Mouse (Mus musculus): ENCODE results near the gene Gm10491.
"Not testable (repeated sequence)": the region's sequence is repeated elsewhere in the genome, so short reads cannot be mapped to it uniquely, and the experiment has no call there.

The Gm10491 gene

GRCm38 (mm10) chrX:7907735-7908134, at the start of gene Gm10491:
Gene Gm10491 (minus strand): TSS chrX:7907835.
- DNase-seq: no peak

- DNase-seq: no peak
These were observed 42.5 kb upstream of the Gm10491 start for GRCm38 (mm10) chrX:7950091-7950490.

- DNase-seq: peak; percentile 93 to 95
These were observed 40.4 kb upstream of the Gm10491 start for GRCm38 (mm10) chrX:7947900-7948492.

GRCm38 (mm10) chrX:7947108-7947899, 39.7 kb upstream of the Gm10491 start, which contains the start of gene Hdac6:
Gene Hdac6 (minus strand): TSS chrX:7947889.
- peak; percentile 37 to 57 for DNase-seq

- DNase-seq: no peak
These were observed 38.0 kb upstream of the Gm10491 start for GRCm38 (mm10) chrX:7945618-7946017.

- DNase-seq: no peak
These were observed 30.0 kb upstream of the Gm10491 start for GRCm38 (mm10) chrX:7937667-7938066.

GRCm38 (mm10) chrX:7936874-7937273, 29.2 kb upstream of the Gm10491 start:
- DNase-seq: no peak

- no peak for DNase-seq
These were observed 20.7 kb upstream of the Gm10491 start, which contains the start of gene Eras for GRCm38 (mm10) chrX:7928270-7928790. Gene Eras (minus strand): TSS chrX:7928607.

GRCm38 (mm10) chrX:7927116-7927515, 19.5 kb upstream of the Gm10491 start:
- no peak for DNase-seq

- no peak for DNase-seq
These were observed 18.6 kb upstream of the Gm10491 start for GRCm38 (mm10) chrX:7926266-7926665.

GRCm38 (mm10) chrX:7922032-7922431, 14.4 kb upstream of the Gm10491 start:
- peak in 1 of 2 experiments; percentile 23 for DNase-seq

GRCm38 (mm10) chrX:7919601-7920383, 12.2 kb upstream of the Gm10491 start, which contains the start of gene Pcsk1n:
Gene Pcsk1n (plus strand): TSS chrX:7919822.
- peak; percentile 7 to 16 for DNase-seq

GRCm38 (mm10) chrX:7917960-7918359, 10.3 kb upstream of the Gm10491 start:
- not testable (repeated sequence) for DNase-seq

GRCm38 (mm10) chrX:7915669-7916068, 8.0 kb upstream of the Gm10491 start:
- DNase-seq: peak; percentile 42 to 72

- DNase-seq: peak in 1 of 2 experiments; percentile 44
These were observed 2.8 kb upstream of the Gm10491 start for GRCm38 (mm10) chrX:7910473-7910872.

GRCm38 (mm10) chrX:7909242-7909641, 1.6 kb upstream of the Gm10491 start, which contains the start of gene Gm10490:
Gene Gm10490 (plus strand): TSS chrX:7909542.
- DNase-seq: not testable (repeated sequence)

GRCm38 (mm10) chrX:7904441-7904840, 3.2 kb downstream of the Gm10491 start:
- no peak for DNase-seq

GRCm38 (mm10) chrX:7898880-7899874, 8.5 kb downstream of the Gm10491 start, which contains the start of the genes Pqbp1 and Timm17b:
Gene Pqbp1 (minus strand): TSS chrX:7899269.
Gene Timm17b (plus strand): TSS chrX:7899357.
- DNase-seq: peak; percentile 88 to 94

GRCm38 (mm10) chrX:7898211-7898610, 9.4 kb downstream of the Gm10491 start:
- DNase-seq: no peak

- peak; percentile 80 to 89 for DNase-seq
These were observed 23.6 kb downstream of the Gm10491 start, which contains the start of gene Slc35a2 for GRCm38 (mm10) chrX:7883841-7884567. Gene Slc35a2 (plus strand): TSS chrX:7884028.
